Mouse (Mus musculus) liver, embryonic 12.5 days (tissue): ENCODE results near the gene Zfp655. TPM values are rescaled to one million over a fixed set of nuclear protein-coding genes. Genes with fewer than 3 reads are reported as not detected.

Source experiments
- polyA plus RNA-seq: library from polyadenylated mRNA; unstranded; fragments of >200 nt; fragmentation: Nextera tagmentation; extraction: Ambion mirVana; gene quantifications from 2 replicates; pipeline ENCODE4 v1.2.1, GENCODE M21; 2016

Gene Zfp655
- polyA plus RNA-seq, 1 experiment from 2014 or later: 24.7 TPM

Other genes starting within 250 kb of the Zfp655 start
- gene Gm4871, start 199.0 kb upstream of the Zfp655 start, polyA plus RNA-seq: not detected in 2 replicates
- not detected in 2 replicates for gene 1700018F24Rik, start 188.7 kb upstream of the Zfp655 start, polyA plus RNA-seq
- gene Arpc1a, start 147.9 kb upstream of the Zfp655 start, polyA plus RNA-seq: 74.5 and 75.5 TPM in 2 replicates
- 0.05 TPM in 2 replicates for gene Kpna7, start 147.7 kb upstream of the Zfp655 start, polyA plus RNA-seq
- 175 and 180 TPM in 2 replicates for gene Arpc1b, start 117.5 kb upstream of the Zfp655 start, polyA plus RNA-seq
- gene Pdap1, start 91.5 kb upstream of the Zfp655 start, polyA plus RNA-seq: 78.0 and 80.6 TPM in 2 replicates
- 171 TPM in 2 replicates for gene Bud31, start 91.4 kb upstream of the Zfp655 start, polyA plus RNA-seq
- 12.2 and 12.6 TPM in 2 replicates for gene Ptcd1, start 64.6 kb upstream of the Zfp655 start, polyA plus RNA-seq
- 39.0 and 39.1 TPM in 2 replicates for gene Cpsf4, start 64.5 kb upstream of the Zfp655 start, polyA plus RNA-seq
- gene Atp5j2, start 39.7 kb upstream of the Zfp655 start, polyA plus RNA-seq: 460 and 491 TPM in 2 replicates
- gene Zkscan14, start 29.8 kb upstream of the Zfp655 start, polyA plus RNA-seq: 5.8 TPM in 2 replicates
- gene Zkscan5, start 27.2 kb upstream of the Zfp655 start, polyA plus RNA-seq: 5.3 and 5.9 TPM in 2 replicates
- gene Zscan25, start 48.8 kb downstream of the Zfp655 start, polyA plus RNA-seq: 0.32 and 0.39 TPM in 2 replicates
- gene Cyp3a57, start 113.6 kb downstream of the Zfp655 start, polyA plus RNA-seq: not detected in 2 replicates
- 0.07 TPM in 1 of 2 replicates, not detected in the other for gene Cyp3a16, start 238.0 kb downstream of the Zfp655 start, polyA plus RNA-seq